Mouse (Mus musculus) stomach, postnatal 0 days (tissue): ENCODE measurements at regions not wholly inside any gene's neighbourhood (a gene's known extent, or its start where the extent isn't known, plus 50 kb on each side); places are given as distances from the start of the nearest gene placed in this dataset.

Experiments
- CTCF ChIP-seq: IDR thresholded peaks from 2 replicates; pipeline ENCODE4 v1.5.1; 2016; ENCODE audit warnings: antibody characterized with exemption, low read depth, mild to moderate bottlenecking, moderate library complexity
- EP300 ChIP-seq: optimal IDR thresholded peaks from 2 replicates; pipeline ENCODE3; 2016; ENCODE audit warnings: antibody characterized with exemption

- TF ChIP-seq CTCF = no peak
- no peak for TF ChIP-seq EP300
Measured at GRCm38 (mm10) chr7:39727935-39728557, 210.5 kb downstream of the Zfp619 start.
